Mouse (Mus musculus): Measurements from ENCODE around the gene Arxes1. TPM values are rescaled to one million over a fixed set of nuclear protein-coding genes. Genes with fewer than 3 reads are reported as not detected.
A peak's percentile ranks its signal among the peaks of the same experiment; 100 is the strongest.
"Not testable (repeated sequence)": the region's sequence is repeated elsewhere in the genome, so short reads cannot be mapped to it uniquely, and the experiment has no call there.

Arxes1 gene
- polyA plus RNA-seq, 1 experiment from 2014 or later, result 164 TPM

GRCm38 (mm10) chrX:136060698-136061097, 27.5 kb downstream of the Arxes1 start:
- Histone ChIP-seq H3K4me2 (no peak overlapping the region), H3K4me3 (no peak overlapping the region), H3K36me3 (replicated peaks) (no peaks in the 10 kb centered on the region), H3K27ac (no peak overlapping the region), H3K9ac (no peak overlapping the region), H3K27me3 (replicated peaks) (no peaks in the 10 kb centered on the region), H3K4me1 (no peaks in the 10 kb centered on the region), H3K9me3 (no peaks in the 10 kb centered on the region)
- ATAC-seq (replicated peaks), result no peak
- WGBS, result 94% methylated on average over 1 of the region's 1 CpGs

GRCm38 (mm10) chrX:136067201-136067991, 34.2 kb downstream of the Arxes1 start:
- peak overlapping the region; percentile 45 for H3K4me3 ChIP-seq
- not testable (repeated sequence) for H3K36me3 ChIP-seq (replicated peaks); H3K27me3 ChIP-seq (replicated peaks); H3K4me1 ChIP-seq; H3K9me3 ChIP-seq
- 19% methylated on average over 13 of the region's 48 CpGs for WGBS
- H3K4me2 ChIP-seq, result peak overlapping the region; percentile 50
- peak; percentile 80 for ATAC-seq (replicated peaks)
- peak overlapping the region; percentile 41 for H3K9ac ChIP-seq
- H3K27ac ChIP-seq, result peak overlapping the region; percentile 82

GRCm38 (mm10) chrX:136068020-136068419, 34.9 kb downstream of the Arxes1 start, which contains the start of gene Bex2:
Gene Bex2 (minus strand): TSS chrX:136068236.
- not testable (repeated sequence) for H3K36me3 ChIP-seq (replicated peaks); H3K4me1 ChIP-seq; H3K27me3 ChIP-seq (replicated peaks); H3K9me3 ChIP-seq
- ATAC-seq (replicated peaks), result peak; percentile 99
- Histone ChIP-seq H3K4me3 (peak within 1 kb of the TSS; percentile 45), H3K27ac (peak within 1 kb of the TSS; percentile 82), H3K9ac (peak within 1 kb of the TSS; percentile 41), H3K4me2 (peak within 1 kb of the TSS; percentile 50)
- WGBS, result 22% methylated on average over 10 of the region's 32 CpGs

Other genes with a start within 250 kb of the Arxes1 start
- 126 and 127 TPM in 2 replicates for gene Bhlhb9, start 235.8 kb upstream of the Arxes1 start, polyA plus RNA-seq (2015; fragmentation: Nextera tagmentation; extraction: Ambion mirVana)
- gene Gprasp2, start 194.3 kb upstream of the Arxes1 start, polyA plus RNA-seq (2015; fragmentation: Nextera tagmentation; extraction: Ambion mirVana), result 237 and 254 TPM in 2 replicates
- 299 and 305 TPM in 2 replicates for gene Arxes2, start 39.5 kb upstream of the Arxes1 start, polyA plus RNA-seq (2015; fragmentation: Nextera tagmentation; extraction: Ambion mirVana)
- gene Bex2, start 34.9 kb downstream of the Arxes1 start, polyA plus RNA-seq (2015; fragmentation: Nextera tagmentation; extraction: Ambion mirVana), result 787 TPM in 2 replicates
- gene Nxf3, start 51.9 kb downstream of the Arxes1 start, polyA plus RNA-seq (2015; fragmentation: Nextera tagmentation; extraction: Ambion mirVana), result not detected in 2 replicates
- gene Bex4, start 105.6 kb downstream of the Arxes1 start, polyA plus RNA-seq (2015; fragmentation: Nextera tagmentation; extraction: Ambion mirVana), result 136 and 147 TPM in 2 replicates
- 112 and 114 TPM in 2 replicates for gene Tceal8, start 139.0 kb downstream of the Arxes1 start, polyA plus RNA-seq (2015; fragmentation: Nextera tagmentation; extraction: Ambion mirVana)
- gene Tceal5, start 170.5 kb downstream of the Arxes1 start, polyA plus RNA-seq (2015; fragmentation: Nextera tagmentation; extraction: Ambion mirVana), result 33.3 TPM in 2 replicates
- 2.7 and 3.2 TPM in 2 replicates for gene Tceal7, start 181.4 kb downstream of the Arxes1 start, polyA plus RNA-seq (2015; fragmentation: Nextera tagmentation; extraction: Ambion mirVana)
- 272 and 277 TPM in 2 replicates for gene Bex1, start 182.1 kb downstream of the Arxes1 start, polyA plus RNA-seq (2015; fragmentation: Nextera tagmentation; extraction: Ambion mirVana)
- gene Tceal9, start 211.7 kb downstream of the Arxes1 start, polyA plus RNA-seq (2015; fragmentation: Nextera tagmentation; extraction: Ambion mirVana), result 248 and 258 TPM in 2 replicates
- 659 and 684 TPM in 2 replicates for gene Bex3, start 236.9 kb downstream of the Arxes1 start, polyA plus RNA-seq (2015; fragmentation: Nextera tagmentation; extraction: Ambion mirVana)